In the genomic region with DNA sequence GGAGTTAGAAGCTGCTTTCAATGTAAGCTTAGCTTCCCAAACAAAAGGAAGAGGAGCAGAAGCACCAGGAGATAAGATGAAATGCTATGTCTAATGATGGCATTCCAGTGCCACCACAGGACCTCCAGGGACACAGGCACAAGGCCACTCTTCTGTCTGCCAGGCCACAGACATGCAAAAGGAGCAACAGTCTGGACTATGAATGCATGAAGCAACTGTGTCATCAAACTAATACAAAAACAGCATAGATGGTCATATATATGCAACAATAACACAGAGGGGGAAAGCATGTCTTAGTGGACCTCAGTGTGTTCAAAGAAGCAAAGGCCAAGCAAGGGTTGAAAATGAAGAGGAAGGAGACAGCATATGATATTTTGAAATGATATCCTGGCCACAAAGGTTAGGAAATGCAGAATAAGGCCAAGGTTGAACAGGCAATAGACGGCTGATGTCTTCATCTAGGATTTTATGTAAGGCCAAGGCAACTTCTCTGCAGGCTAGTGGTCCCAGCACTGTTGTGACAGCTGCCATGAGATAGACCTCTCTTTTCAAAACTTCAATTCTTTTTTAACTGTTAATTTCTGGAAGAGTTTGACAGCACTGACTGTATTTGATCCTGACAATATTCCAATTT, we compare ENCODE assay signal across 31 mouse cellular contexts. TPM values are rescaled to one million over a fixed set of nuclear protein-coding genes. Genes with fewer than 3 reads are reported as not detected.
DNase-seq lines count a peak whose midpoint lies in the region; ATAC-seq and TF ChIP-seq lines count a peak whose summit lies in the region.
"Had no signal": no experiment of that assay in that cellular context is flagged by ENCODE, and none has a peak within 500 bp of the region (broad histone marks: within the 10 kb centered on the region; RNA-seq: fewer than 3 reads in every experiment).

No protein-coding gene starts in this region.

- no peak overlapping the region for H3K27ac ChIP-seq in liver, postnatal 0 days (ENCODE audit: low read depth)
- H3K27ac ChIP-seq in liver, embryonic 12.5 days: no peak overlapping the region
- H3K27ac ChIP-seq: embryonic facial prominence, embryonic 13.5 days; embryonic facial prominence, embryonic 15.5 days; forebrain, embryonic 10.5 days; forebrain, embryonic 12.5 days had no signal

- no peak overlapping the region for H3K4me2 ChIP-seq in liver, postnatal 0 days (ENCODE audit: low read depth, low read length)
- H3K4me2 ChIP-seq in liver, embryonic 12.5 days: no peak overlapping the region
- H3K4me2 ChIP-seq: embryonic facial prominence, embryonic 13.5 days; embryonic facial prominence, embryonic 15.5 days; forebrain, embryonic 12.5 days had no signal

- TF ChIP-seq EP300 in liver, postnatal 0 days (IDR thresholded peaks at IDR 0.05; ENCODE audit: low read depth): no peak

- no peaks in the 10 kb centered on the region for H3K27me3 ChIP-seq in liver, postnatal 0 days (ENCODE audit: insufficient read depth, low read length)
- no peaks in the 10 kb centered on the region for H3K27me3 ChIP-seq in liver, embryonic 12.5 days (replicated peaks)
- H3K27me3 ChIP-seq: embryonic facial prominence, embryonic 13.5 days; embryonic facial prominence, embryonic 15.5 days; forebrain, embryonic 12.5 days; Patski had no signal

- H3K4me3 ChIP-seq in liver, postnatal 0 days (ENCODE audit: low read depth, low read length): no peak overlapping the region
- no peak overlapping the region for H3K4me3 ChIP-seq in liver, embryonic 12.5 days
- H3K4me3 ChIP-seq: embryonic facial prominence, embryonic 13.5 days; embryonic facial prominence, embryonic 15.5 days; erythroblast, embryonic 14.5 days; forebrain, embryonic 10.5 days; forebrain, embryonic 12.5 days had no signal

- H3K4me1 ChIP-seq in liver, postnatal 0 days (ENCODE audit: insufficient read depth): peaks cover 6% of the 10 kb centered on the region; the same call in 1 of the 2 replicates
- H3K4me1 ChIP-seq in liver, embryonic 12.5 days: 0 out of 2 replicates have a peak, but pooled peaks cover 5% of the 10 kb centered on the region
- H3K4me1 ChIP-seq: embryonic facial prominence, embryonic 15.5 days; forebrain, embryonic 10.5 days; forebrain, embryonic 12.5 days had no signal

- no peak overlapping the region for H3K9ac ChIP-seq in liver, postnatal 0 days (replicated peaks)
- no peak overlapping the region for H3K9ac ChIP-seq in liver, embryonic 12.5 days
- H3K9ac ChIP-seq: embryonic facial prominence, embryonic 13.5 days; embryonic facial prominence, embryonic 15.5 days; forebrain, embryonic 12.5 days had no signal

- H3K9me3 ChIP-seq in liver, postnatal 0 days (ENCODE audit: low read length): no peaks in the 10 kb centered on the region
- no peaks in the 10 kb centered on the region for H3K9me3 ChIP-seq in liver, embryonic 12.5 days (replicated peaks)
- H3K9me3 ChIP-seq: embryonic facial prominence, embryonic 13.5 days; embryonic facial prominence, embryonic 15.5 days; forebrain, embryonic 10.5 days; forebrain, embryonic 12.5 days had no signal

- no peaks in the 10 kb centered on the region for H3K36me3 ChIP-seq in liver, postnatal 0 days (replicated peaks; ENCODE audit: insufficient read depth, low read length)
- no peaks in the 10 kb centered on the region for H3K36me3 ChIP-seq in liver, embryonic 12.5 days
- H3K36me3 ChIP-seq: embryonic facial prominence, embryonic 13.5 days; embryonic facial prominence, embryonic 15.5 days; forebrain, embryonic 10.5 days; forebrain, embryonic 12.5 days had no signal

- 0 out of 2 replicates have a peak, but pooled peaks have one; percentile 17 for ATAC-seq in liver, postnatal 0 days
- no peak for ATAC-seq in liver, embryonic 12.5 days
- ATAC-seq in megakaryocyte, adult 5-6 weeks (ENCODE audit: poor library complexity, severe bottlenecking): peak; percentile 56
- ATAC-seq: forebrain, embryonic 14.5 days; forebrain, embryonic 16.5 days; Patski had no signal

- DNase-seq in adrenal gland, adult 2 months: peak; percentile 20
- no peak for DNase-seq in adrenal gland, postnatal 10 days
- no peak for DNase-seq in liver, postnatal 0 days
- DNase-seq in 416B (ENCODE audit: low read depth): peak; percentile 45
- no peak for DNase-seq in gastrocnemius, postnatal 4 days (ENCODE audit: low spot score in 2 of 2)
- no peak for DNase-seq in right cerebral cortex, postnatal 4 days
- DNase-seq: adrenal gland, adult 8-10 months; adrenal gland, postnatal 25 days; cerebellum, adult 11 months; cerebellum, adult 18-20 months; cerebellum, adult 8-10 months; cerebellum, adult 9-11 months; cerebellum, postnatal 14 days; cerebellum, postnatal 36 days; embryo, embryonic 11 days had no signal

- TF ChIP-seq CTCF in liver, postnatal 0 days (IDR thresholded peaks at IDR 0.05; ENCODE audit: low read depth): no peak

- 79% methylated on average over 1 of the region's 1 CpGs for WGBS in liver, postnatal 0 days (ENCODE audit: insufficient replicate concordance)
- 68% methylated on average over 1 of the region's 1 CpGs for WGBS in liver, embryonic 12.5 days (ENCODE audit: insufficient replicate concordance)

RNA-seq across cellular contexts. Expression of gene Plscr1, which starts 24.8 kb away (rescaled TPM):
- 10 to 100 TPM in 1 of 2 experiments, 1 to 10 TPM in 1; 7.2 to 11.2 TPM for total RNA-seq in adrenal gland, adult 2 months (2021)
- polyA plus RNA-seq in adrenal gland, adult 2 months (2012; rRNA removed): 15.4 and 19.1 TPM in 2 replicates
- 10 to 100 TPM; 10.1 to 10.3 TPM for total RNA-seq in adrenal gland, postnatal 10 days (2021)
- polyA plus RNA-seq in liver, postnatal 0 days (2015; fragmentation: Nextera tagmentation; extraction: Ambion mirVana): 38.8 and 47.1 TPM in 2 replicates
- 23.1 and 23.8 TPM in 2 replicates for polyA plus RNA-seq in liver, embryonic 12.5 days (2016; fragmentation: Nextera tagmentation; extraction: Ambion mirVana)
- total RNA-seq in megakaryocyte, adult 5-6 weeks (2015): 25.7 and 35.0 TPM in 2 replicates
- total RNA-seq in megakaryocyte, adult 5-6 weeks (2017): 19.8 and 19.9 TPM in 2 replicates
- 1 to 10 TPM; 2.5 to 3.1 TPM for total RNA-seq in gastrocnemius, postnatal 4 days (2021)

RNA-seq across cellular contexts. Expression of gene Plscr5, which starts 32.0 kb away (rescaled TPM):
- not detected for total RNA-seq in adrenal gland, adult 2 months (2021)
- not detected in 2 replicates for polyA plus RNA-seq in adrenal gland, adult 2 months (2012; rRNA removed)
- total RNA-seq in adrenal gland, postnatal 10 days (2021): not detected
- polyA plus RNA-seq in liver, postnatal 0 days (2015; fragmentation: Nextera tagmentation; extraction: Ambion mirVana): not detected in 2 replicates
- not detected in 2 replicates for polyA plus RNA-seq in liver, embryonic 12.5 days (2016; fragmentation: Nextera tagmentation; extraction: Ambion mirVana)
- total RNA-seq in megakaryocyte, adult 5-6 weeks (2015): not detected in 2 replicates
- total RNA-seq in megakaryocyte, adult 5-6 weeks (2017): not detected in 2 replicates
- not detected for total RNA-seq in gastrocnemius, postnatal 4 days (2021)
- total RNA-seq: adrenal gland, adult 8-10 months; adrenal gland, postnatal 25 days; adrenal gland, postnatal 4 days; common myeloid progenitor, adult 5-6 weeks; ES-E14; MEL had no signal
- polyA plus RNA-seq: C2C12; embryonic facial prominence, embryonic 11.5 days; embryonic facial prominence, embryonic 13.5 days; embryonic facial prominence, embryonic 15.5 days; erythroblast, embryonic 14.5 days; forebrain, embryonic 10.5 days; forebrain, embryonic 12.5 days; Patski had no signal

RNA-seq across cellular contexts. Expression of gene Plscr2, which starts 50.7 kb away (rescaled TPM):
- 10 to 100 TPM; 13.0 to 17.9 TPM for total RNA-seq in adrenal gland, adult 2 months (2021)
- 4.8 and 6.4 TPM in 2 replicates for polyA plus RNA-seq in adrenal gland, adult 2 months (2012; rRNA removed)
- total RNA-seq in adrenal gland, postnatal 10 days (2021): 1 to 10 TPM; 5.8 to 6.3 TPM
- 2.2 and 2.3 TPM in 2 replicates for polyA plus RNA-seq in liver, postnatal 0 days (2015; fragmentation: Nextera tagmentation; extraction: Ambion mirVana)
- polyA plus RNA-seq in liver, embryonic 12.5 days (2016; fragmentation: Nextera tagmentation; extraction: Ambion mirVana): 0.38 and 0.76 TPM in 2 replicates
- total RNA-seq in megakaryocyte, adult 5-6 weeks (2015): not detected in 2 replicates
- not detected in 2 replicates for total RNA-seq in megakaryocyte, adult 5-6 weeks (2017)
- 1 to 10 TPM; 1.3 TPM for total RNA-seq in gastrocnemius, postnatal 4 days (2021)
- total RNA-seq: common myeloid progenitor, adult 5-6 weeks had no signal
- polyA plus RNA-seq: erythroblast, embryonic 14.5 days had no signal

Comparison
In these comparisons a context has a peak if more than half of its experiments do, and no peak if none do; other contexts are left out.
1. DNase-seq: peak in adrenal gland, adult 2 months (single experiment) and 416B (single experiment); none in adrenal gland, postnatal 10 days (single experiment), liver, postnatal 0 days (single experiment), gastrocnemius, postnatal 4 days (0 of 2) and right cerebral cortex, postnatal 4 days (single experiment).